Mouse (Mus musculus) MEL (cell line): ENCODE measurements around the gene Drg1. TPM values are rescaled to one million over a fixed set of nuclear protein-coding genes. Genes with fewer than 3 reads are reported as not detected.

Source experiments
- DNase-seq: peaks from one replicate; pipeline ENCODE4 v3.0.0; 2011; ENCODE audit warnings: low read depth, low spot score
- H3K27ac ChIP-seq: 2 replicates; pipeline ENCODE4 v1.5.1; 2012; ENCODE audit warnings: low read depth, mild to moderate bottlenecking, control low read depth, low read length, moderate library complexity; ENCODE audit not compliant: control insufficient read depth
- H3K27me3 ChIP-seq, 2 experiments: fragments of 150-350 bp in 1 of 2; sonication (generic) in 1 of 2; 2 replicates each; pipeline ENCODE4 v1.6.1; 2012; ENCODE audit warnings: low read length in 2 of 2, mild to moderate bottlenecking in 2 of 2, improper control_type of control experiment in 1 of 2, moderate library complexity in 1 of 2; ENCODE audit not compliant: insufficient read depth in 2 of 2, control insufficient read depth in 1 of 2
- H3K36me3 ChIP-seq, 2 experiments: 2 replicates each; pipeline ENCODE4 v1.6.1; 2012 to 2014; ENCODE audit warnings: low read length in 2 of 2, improper control_type of control experiment in 1 of 2, inconsistent platforms in 1 of 2, mild to moderate bottlenecking in 1 of 2; ENCODE audit not compliant: insufficient read depth in 2 of 2, control insufficient read depth in 1 of 2
- H3K4me1 ChIP-seq, 2 experiments: fragments of 150-350 bp in 1 of 2; sonication (generic) in 1 of 2; 2 replicates each; pipeline ENCODE4 v1.6.1; 2012; ENCODE audit warnings: low read length in 2 of 2, improper control_type of control experiment in 1 of 2, mild to moderate bottlenecking in 1 of 2; ENCODE audit not compliant: insufficient read depth in 2 of 2, control insufficient read depth in 1 of 2
- H3K4me3 ChIP-seq, 2 experiments: fragments of 150-350 bp in 1 of 2; sonication (generic) in 1 of 2; 2 replicates each; pipeline ENCODE4 v1.5.1; 2012; ENCODE audit warnings: low read depth in 2 of 2, low read length in 2 of 2, mild to moderate bottlenecking in 2 of 2, moderate library complexity in 2 of 2, control low read depth in 1 of 2, improper control_type of control experiment in 1 of 2; ENCODE audit not compliant: control insufficient read depth in 1 of 2, insufficient read depth in 1 of 2
- H3K79me2 ChIP-seq: 2 replicates; pipeline ENCODE4 v1.6.1; 2012; ENCODE audit warnings: mild to moderate bottlenecking, low read length, moderate library complexity; ENCODE audit not compliant: control insufficient read depth, poor library complexity, insufficient read depth
- H3K9ac ChIP-seq: 2 replicates; pipeline ENCODE4 v1.6.1; 2012; ENCODE audit warnings: low read depth, mild to moderate bottlenecking, control low read depth, low read length, moderate library complexity; ENCODE audit not compliant: control insufficient read depth, poor library complexity, severe bottlenecking
- H3K9me3 ChIP-seq: fragments of 150-350 bp; sonication (generic); replicated peaks from 2 replicates; pipeline ENCODE4 v1.6.1; 2012; ENCODE audit warnings: mild to moderate bottlenecking, low read length, improper control_type of control experiment, moderate library complexity; ENCODE audit not compliant: insufficient read depth
- BHLHE40 ChIP-seq: IDR thresholded peaks from 2 replicates; pipeline ENCODE4 v1.6.1; 2012; ENCODE audit warnings: low read depth, mild to moderate bottlenecking, inconsistent platforms, low read length, improper control_type of control experiment, borderline replicate concordance
- CHD1 ChIP-seq: IDR thresholded peaks from 2 replicates; pipeline ENCODE4 v1.6.1; 2012; ENCODE audit warnings: low read depth, mild to moderate bottlenecking, inconsistent platforms, low read length, improper control_type of control experiment
- CHD2 ChIP-seq: IDR thresholded peaks from 2 replicates; pipeline ENCODE4 v1.6.1; 2011; ENCODE audit warnings: low read length, improper control_type of control experiment
- ELF1 ChIP-seq: IDR thresholded peaks from 2 replicates; pipeline ENCODE4 v1.6.1; 2014; ENCODE audit warnings: low read depth, mild to moderate bottlenecking, inconsistent platforms, low read length, improper control_type of control experiment, moderate library complexity
- EP300 ChIP-seq, 2 experiments: IDR thresholded peaks; 2 replicates each; pipeline ENCODE4 v1.6.1; 2011; ENCODE audit warnings: improper control_type of control experiment in 2 of 2, low read length in 2 of 2, low read depth in 1 of 2, mild to moderate bottlenecking in 1 of 2
- ETS1 ChIP-seq: IDR thresholded peaks from 2 replicates; pipeline ENCODE4 v1.6.1; 2012; ENCODE audit warnings: low read depth, mild to moderate bottlenecking, inconsistent platforms, low read length, improper control_type of control experiment, moderate library complexity
- GABPA ChIP-seq: IDR thresholded peaks from 2 replicates; pipeline ENCODE4 v1.6.1; 2012; ENCODE audit warnings: low read depth, mild to moderate bottlenecking, inconsistent platforms, low read length, improper control_type of control experiment, moderate library complexity
- GATA1 ChIP-seq: IDR thresholded peaks from 2 replicates; pipeline ENCODE4 v1.6.1; 2011; ENCODE audit warnings: low read depth, low read length, improper control_type of control experiment
- HCFC1 ChIP-seq: IDR thresholded peaks from 2 replicates; pipeline ENCODE4 v1.6.1; 2012; ENCODE audit warnings: low read depth, mild to moderate bottlenecking, inconsistent platforms, low read length, improper control_type of control experiment, moderate library complexity
- JUND ChIP-seq: IDR thresholded peaks from 2 replicates; pipeline ENCODE4 v1.6.1; 2011; ENCODE audit warnings: low read depth, mild to moderate bottlenecking, improper control_type of control experiment, low read length
- MAX ChIP-seq: IDR thresholded peaks from 2 replicates; pipeline ENCODE4 v1.6.1; 2011; ENCODE audit warnings: low read length, improper control_type of control experiment
- MYC ChIP-seq: IDR thresholded peaks from 2 replicates; pipeline ENCODE4 v1.6.1; 2011; ENCODE audit warnings: low read depth, mild to moderate bottlenecking, low read length, improper control_type of control experiment, moderate library complexity
- NRF1 ChIP-seq: IDR thresholded peaks from 2 replicates; pipeline ENCODE4 v1.6.1; 2014; ENCODE audit warnings: low read depth, mild to moderate bottlenecking, inconsistent platforms, low read length, improper control_type of control experiment, moderate library complexity; ENCODE audit not compliant: poor library complexity, insufficient read depth, severe bottlenecking
- POLR2AphosphoS2 ChIP-seq: IDR thresholded peaks from 2 replicates; pipeline ENCODE4 v1.6.1; 2011; ENCODE audit warnings: low read length, improper control_type of control experiment
- POLR2AphosphoS5 ChIP-seq: IDR thresholded peaks from 2 replicates; pipeline ENCODE4 v1.6.1; 2012; ENCODE audit warnings: low read depth, borderline replicate concordance, mild to moderate bottlenecking, inconsistent platforms, low read length, moderate library complexity, mixed read lengths
- RCOR1 ChIP-seq: IDR thresholded peaks from 2 replicates; pipeline ENCODE4 v1.6.1; 2012; ENCODE audit warnings: low read depth, mild to moderate bottlenecking, inconsistent platforms, low read length, improper control_type of control experiment
- SMC3 ChIP-seq: IDR thresholded peaks from 2 replicates; pipeline ENCODE4 v1.6.1; 2011; ENCODE audit warnings: low read depth, low read length, improper control_type of control experiment
- TAL1 ChIP-seq: IDR thresholded peaks from 2 replicates; pipeline ENCODE4 v1.6.1; 2012; ENCODE audit warnings: mild to moderate bottlenecking, inconsistent platforms, low read length, moderate library complexity, mixed read lengths
- TBP ChIP-seq: IDR thresholded peaks from 2 replicates; pipeline ENCODE4 v1.8.0; 2011; ENCODE audit warnings: low read depth, low read length, improper control_type of control experiment
- TCF12 ChIP-seq: IDR thresholded peaks from 2 replicates; pipeline ENCODE4 v1.6.1; 2014; ENCODE audit warnings: low read depth, mild to moderate bottlenecking, inconsistent platforms, low read length, improper control_type of control experiment, moderate library complexity
- UBTF ChIP-seq: IDR thresholded peaks from 2 replicates; pipeline ENCODE4 v1.6.1; 2012; ENCODE audit warnings: low read depth, mild to moderate bottlenecking, inconsistent platforms, low read length, improper control_type of control experiment, moderate library complexity, borderline replicate concordance; ENCODE audit not compliant: insufficient read depth
- USF1 ChIP-seq: IDR thresholded peaks from 2 replicates; pipeline ENCODE4 v1.6.1; 2014; ENCODE audit warnings: low read depth, mild to moderate bottlenecking, inconsistent platforms, low read length, improper control_type of control experiment, moderate library complexity
- USF2 ChIP-seq, 2 experiments: IDR thresholded peaks; 2 replicates each; pipeline ENCODE4 v1.6.1; 2011 to 2012; ENCODE audit warnings: improper control_type of control experiment in 2 of 2, low read length in 2 of 2, borderline replicate concordance in 1 of 2, inconsistent platforms in 1 of 2, low read depth in 1 of 2, mild to moderate bottlenecking in 1 of 2; ENCODE audit not compliant: insufficient read depth in 1 of 2
- ZKSCAN1 ChIP-seq: IDR thresholded peaks from 2 replicates; pipeline ENCODE4 v1.6.1; 2012; ENCODE audit warnings: low read depth, mild to moderate bottlenecking, inconsistent platforms, low read length, improper control_type of control experiment, moderate library complexity
- ZMIZ1 ChIP-seq: IDR thresholded peaks from 2 replicates; pipeline ENCODE4 v1.6.1; 2012; ENCODE audit warnings: low read depth, mild to moderate bottlenecking, inconsistent platforms, low read length, improper control_type of control experiment, moderate library complexity
- ZNF384 ChIP-seq: IDR thresholded peaks from 2 replicates; pipeline ENCODE4 v1.6.1; 2012; ENCODE audit warnings: low read depth, mild to moderate bottlenecking, inconsistent platforms, low read length, improper control_type of control experiment
- polyA plus RNA-seq, 2 experiments: library from polyadenylated mRNA; stranded (reverse) in 1 of 2; unstranded in 1 of 2; fragments of >175 nt in 1 of 2; fragments of >200 nt in 1 of 2; gene quantifications; 2 replicates each; pipeline versions ENCODE4 v1.2.1 to v1.2.4; 2012; ENCODE audit warnings: low replicate concordance in 2 of 2, low read depth in 1 of 2; ENCODE audit not compliant: insufficient read length in 2 of 2, insufficient read depth in 1 of 2, missing spikeins in 1 of 2
- total RNA-seq: library from RNA; depleted of rRNA; stranded (reverse); fragments of 300-350 nt; gene quantifications from 2 replicates; pipeline ENCODE4 v1.2.3, GENCODE M21; 2012

The Drg1 gene
- total and polyA plus RNA-seq, 3 experiments, result 161 to 1,664 (median 212) TPM

DNA sequence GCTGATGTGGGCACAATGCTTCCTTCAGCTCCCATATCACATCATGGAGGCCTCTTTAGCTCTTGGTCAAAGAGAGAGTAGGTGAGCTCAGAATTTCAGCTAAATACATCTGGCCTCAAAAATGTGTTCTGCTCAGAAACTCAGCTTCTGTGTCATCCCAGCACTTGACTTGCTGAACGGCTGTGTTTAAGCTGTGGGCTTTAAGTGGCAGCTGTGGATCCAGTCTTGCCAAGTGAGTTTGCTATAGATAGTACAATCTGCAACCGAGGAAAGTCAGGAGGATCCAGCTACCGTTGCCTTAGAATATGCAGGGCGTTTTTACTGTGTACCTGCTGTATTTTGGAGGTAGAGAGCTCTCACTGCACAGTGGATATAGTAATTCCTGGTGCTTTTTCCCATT is 36.2 kb upstream of the Drg1 start:
- no peak overlapping the region for H3K9ac ChIP-seq
- no peaks in the 10 kb centered on the region for H3K9me3 ChIP-seq
- no peak overlapping the region for H3K4me3 ChIP-seq
- TF ChIP-seq POLR2AphosphoS2, result no peak
- no peak for TF ChIP-seq SMC3
- TF ChIP-seq NRF1, result no peak
- TF ChIP-seq UBTF, result no peak
- TF ChIP-seq TBP, result no peak
- TF ChIP-seq ZKSCAN1, result no peak
- no peak for TF ChIP-seq GATA1
- no peak for TF ChIP-seq ZNF384
- no peak for TF ChIP-seq MYC
- no peak for DNase-seq
- peaks cover 0 to 49% of the 10 kb centered on the region in 2 experiments; a peak in 2 of 4 replicates for H3K36me3 ChIP-seq
- no peaks in the 10 kb centered on the region for H3K4me1 ChIP-seq
- no peaks in the 10 kb centered on the region; the same call in 1 of the 2 replicates for H3K79me2 ChIP-seq
- H3K27me3 ChIP-seq, result no peaks in the 10 kb centered on the region
- H3K27ac ChIP-seq, result no peak overlapping the region

DNA sequence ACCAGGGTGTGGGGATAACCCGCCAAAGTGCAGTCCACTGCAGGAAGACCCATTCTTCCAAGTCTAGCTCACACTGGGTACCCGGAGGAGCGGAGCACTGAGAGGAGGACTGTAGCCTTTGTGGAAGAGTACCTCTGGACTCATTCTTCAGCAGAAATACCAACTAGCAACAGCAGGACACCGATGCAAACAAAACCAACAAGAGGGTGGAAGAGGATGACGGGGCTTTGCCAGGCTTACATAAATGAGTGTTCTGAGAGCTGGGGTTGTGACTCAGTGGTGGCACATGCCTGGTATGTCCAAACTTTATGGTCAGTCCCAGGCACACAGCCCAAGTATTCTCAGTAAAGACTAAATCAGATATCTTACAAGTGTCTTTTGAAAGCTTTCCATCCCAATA is 34.9 kb upstream of the Drg1 start:
- DNase-seq, result no peak
- Histone ChIP-seq H3K27ac (no peak overlapping the region), H3K9ac (no peak overlapping the region), H3K9me3 (no peaks in the 10 kb centered on the region), H3K27me3 (no peaks in the 10 kb centered on the region), H3K36me3 (peaks cover 0 to 49% of the 10 kb centered on the region in 2 experiments; a peak in 2 of 4 replicates), H3K4me1 (no peaks in the 10 kb centered on the region), H3K4me3 (no peak overlapping the region), H3K79me2 (no peaks in the 10 kb centered on the region; the same call in 1 of the 2 replicates)
- TF ChIP-seq ZMIZ1, result no peak
- no peak for TF ChIP-seq TAL1
- no peak for TF ChIP-seq EP300 (IDR thresholded peaks at IDR 0.05; ENCODE audit: low read depth in 1 of 2, low read length in 2 of 2)
- no peak for TF ChIP-seq ELF1
- TF ChIP-seq USF1, result no peak
- TF ChIP-seq SMC3, result no peak
- TF ChIP-seq POLR2AphosphoS5, result no peak
- no peak for TF ChIP-seq CHD2
- no peak for TF ChIP-seq GABPA
- no peak for TF ChIP-seq USF2 (IDR thresholded peaks at IDR 0.05; ENCODE audit: borderline replicate concordance in 1 of 2, insufficient read depth in 1 of 2, low read depth in 1 of 2, low read length in 2 of 2)
- TF ChIP-seq TCF12, result no peak
- TF ChIP-seq ZKSCAN1, result no peak
- TF ChIP-seq ETS1, result no peak
- no peak for TF ChIP-seq JUND
- no peak for TF ChIP-seq MAX
- TF ChIP-seq RCOR1, result no peak
- no peak for TF ChIP-seq HCFC1
- TF ChIP-seq BHLHE40, result no peak
- TF ChIP-seq CHD1, result no peak
